Mouse (Mus musculus): ENCODE data around the gene Akna. TPM values are rescaled to one million over a fixed set of nuclear protein-coding genes. Genes with fewer than 3 reads are reported as not detected.
A peak's percentile ranks its signal among the peaks of the same experiment; 100 is the strongest.
"Not testable (repeated sequence)": the region's sequence is repeated elsewhere in the genome, so short reads cannot be mapped to it uniquely, and the experiment has no call there.

The Akna gene
- total and polyA plus RNA-seq, 2 experiments from 2014 or later = 3.2 to 8.1 TPM

DNA sequence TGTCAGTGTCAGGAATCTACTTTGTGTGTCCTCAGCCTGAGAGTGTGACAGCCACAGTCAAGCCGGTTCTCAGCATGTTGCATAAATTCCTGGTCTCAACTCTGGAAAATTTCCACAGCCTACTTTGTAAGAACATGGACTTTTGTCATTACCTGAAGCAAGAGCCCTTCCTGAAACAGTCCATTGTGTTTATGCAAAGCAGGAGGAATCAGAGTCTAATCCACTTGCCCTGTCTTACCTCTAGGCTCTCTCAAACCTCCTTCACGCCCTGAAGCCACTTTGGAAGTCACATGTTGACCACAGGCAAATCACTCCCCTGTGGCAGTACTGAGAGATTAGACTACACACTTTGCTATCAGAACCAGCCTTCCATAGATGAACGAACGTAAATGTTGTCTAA, 60.7 kb downstream of the Akna start:
- Histone ChIP-seq H3K9me3 (ENCODE audit: low read length) (no peaks in the 10 kb centered on the region), H3K9ac (replicated peaks; ENCODE audit: low read length) (no peak overlapping the region), H3K4me1 (ENCODE audit: insufficient read depth, low read length) (no peaks in the 10 kb centered on the region), H3K36me3 (ENCODE audit: insufficient read depth, low read length) (no peaks in the 10 kb centered on the region), H3K4me3 (ENCODE audit: low read length) (no peak overlapping the region), H3K27ac (no peak overlapping the region), H3K27me3 (ENCODE audit: insufficient read depth, low read length) (no peaks in the 10 kb centered on the region), H3K4me2 (ENCODE audit: low read depth, low read length) (no peak overlapping the region)
- ATAC-seq = no peak
- 72% methylated on average over 4 of the region's 4 CpGs for WGBS
- TF ChIP-seq CTCF (IDR thresholded peaks at IDR 0.05; ENCODE audit: low read depth) = no peak
- no peak for DNase-seq (ENCODE audit: low spot score)

DNA sequence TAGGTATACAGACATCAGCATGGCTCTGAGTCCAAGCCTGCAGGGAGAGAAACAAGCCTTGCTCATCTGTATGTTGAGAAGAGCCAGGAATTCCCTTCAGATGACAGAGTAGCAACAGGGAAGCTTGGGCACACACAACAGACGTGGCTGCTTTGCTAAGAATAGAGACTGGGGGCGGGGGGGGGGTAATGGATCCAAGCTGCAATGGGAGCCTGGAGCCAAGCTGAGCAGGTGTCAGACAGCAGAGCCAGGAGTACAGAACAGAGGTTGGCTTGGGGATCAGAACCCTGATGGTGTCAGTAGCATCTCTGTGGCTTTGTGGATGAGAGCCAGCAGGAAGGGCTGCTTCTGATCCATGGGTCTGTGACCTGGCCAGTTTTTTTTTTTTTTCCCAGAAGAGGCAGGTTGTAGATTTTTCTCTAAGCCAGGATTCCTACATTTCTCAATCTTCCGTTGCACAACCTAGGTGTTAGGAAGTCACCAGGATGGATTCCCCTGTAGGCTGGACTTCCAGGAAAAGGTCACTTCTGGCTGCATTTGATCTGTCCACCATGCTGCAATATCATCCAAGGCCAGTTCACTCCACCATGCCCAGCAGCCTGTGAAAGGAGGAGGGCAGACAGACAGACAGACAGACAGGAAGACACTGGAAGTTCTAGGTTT, 64.6 kb downstream of the Akna start:
- H3K27ac ChIP-seq = no peak overlapping the region
- TF ChIP-seq CTCF (IDR thresholded peaks at IDR 0.05; ENCODE audit: low read depth) = no peak
- H3K4me1 ChIP-seq (ENCODE audit: insufficient read depth, low read length) = no peaks in the 10 kb centered on the region
- DNase-seq (ENCODE audit: low spot score) = peak; percentile 53
- H3K27me3 ChIP-seq (ENCODE audit: insufficient read depth, low read length) = no peaks in the 10 kb centered on the region
- H3K9ac ChIP-seq (replicated peaks; ENCODE audit: low read length) = no peak overlapping the region
- peak; percentile 71 for ATAC-seq
- H3K9me3 ChIP-seq (ENCODE audit: low read length) = no peaks in the 10 kb centered on the region
- no peak overlapping the region for H3K4me3 ChIP-seq (ENCODE audit: low read length)
- no peak overlapping the region for H3K4me2 ChIP-seq (ENCODE audit: low read depth, low read length)
- 44% methylated on average over 3 of the region's 3 CpGs for WGBS
- H3K36me3 ChIP-seq (ENCODE audit: insufficient read depth, low read length) = no peaks in the 10 kb centered on the region

DNA sequence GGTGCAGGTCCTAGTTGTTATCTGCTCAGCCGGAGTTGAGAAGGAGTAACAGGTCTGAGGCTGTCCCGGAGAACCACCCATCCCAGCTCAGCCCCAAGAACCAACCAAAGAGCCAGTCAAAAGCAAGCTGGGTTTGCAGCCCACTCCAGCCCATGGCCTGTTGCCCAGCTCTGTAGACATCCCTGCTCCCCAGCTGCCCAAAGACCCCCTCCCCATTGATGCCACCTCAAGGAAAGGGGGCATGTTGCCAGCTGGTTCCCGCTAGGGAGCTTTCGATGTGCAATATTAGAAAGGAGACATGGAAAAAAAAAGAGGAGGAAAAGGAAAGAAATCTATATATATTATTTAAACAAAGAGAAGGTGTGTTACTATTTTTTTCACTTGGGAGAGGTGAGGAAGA, 69.8 kb downstream of the Akna start:
- ATAC-seq (no peak), DNase-seq (ENCODE audit: low spot score) (no peak)
- Histone ChIP-seq H3K4me2 (ENCODE audit: low read depth, low read length) (no peak overlapping the region), H3K27ac (no peak overlapping the region), H3K4me1 (ENCODE audit: insufficient read depth, low read length) (no peaks in the 10 kb centered on the region), H3K9me3 (ENCODE audit: low read length) (no peaks in the 10 kb centered on the region), H3K27me3 (ENCODE audit: insufficient read depth, low read length) (no peaks in the 10 kb centered on the region), H3K9ac (replicated peaks; ENCODE audit: low read length) (no peak overlapping the region), H3K4me3 (ENCODE audit: low read length) (no peak overlapping the region), H3K36me3 (ENCODE audit: insufficient read depth, low read length) (no peaks in the 10 kb centered on the region)
- no peak for TF ChIP-seq CTCF (IDR thresholded peaks at IDR 0.05; ENCODE audit: low read depth)
- 60% methylated on average over 4 of the region's 4 CpGs for WGBS

DNA sequence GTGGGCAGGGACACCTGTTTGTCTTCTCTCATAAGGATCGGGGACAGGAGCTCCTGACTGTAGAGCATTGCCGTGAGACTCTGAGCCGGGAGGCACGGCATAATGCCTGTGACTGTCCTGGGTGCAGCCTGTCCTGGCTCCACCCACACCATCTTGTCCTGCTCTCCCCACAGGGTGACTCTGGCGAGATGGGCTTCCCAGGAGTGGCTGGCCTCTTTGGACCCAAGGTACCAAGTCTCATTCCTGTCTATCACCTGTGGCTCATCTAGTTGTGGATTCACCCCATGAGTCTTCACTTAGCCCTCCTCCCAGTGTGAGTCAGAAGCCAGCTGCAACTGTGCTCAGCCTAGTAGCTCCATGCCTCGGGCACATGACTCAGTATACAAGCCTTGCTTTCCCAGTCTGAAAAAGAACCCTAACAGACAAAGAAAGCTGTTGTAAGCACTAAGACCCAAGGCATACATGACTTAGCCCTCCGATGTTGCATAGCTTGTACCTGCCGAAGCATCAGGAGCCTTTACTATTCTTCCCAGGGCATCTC, 79.8 kb downstream of the Akna start:
- Histone ChIP-seq H3K4me3 (ENCODE audit: low read length) (no peak overlapping the region), H3K36me3 (ENCODE audit: insufficient read depth, low read length) (no peaks in the 10 kb centered on the region), H3K9me3 (ENCODE audit: low read length) (0 out of 2 replicates have a peak, but pooled peaks cover 2% of the 10 kb centered on the region), H3K9ac (replicated peaks; ENCODE audit: low read length) (no peak overlapping the region), H3K27ac (no peak overlapping the region), H3K4me1 (ENCODE audit: insufficient read depth, low read length) (no peaks in the 10 kb centered on the region), H3K27me3 (ENCODE audit: insufficient read depth, low read length) (no peaks in the 10 kb centered on the region), H3K4me2 (ENCODE audit: low read depth, low read length) (no peak overlapping the region)
- ATAC-seq (no peak), DNase-seq (ENCODE audit: low spot score) (no peak)
- 84% methylated on average over 8 of the region's 8 CpGs for WGBS
- no peak for TF ChIP-seq CTCF (IDR thresholded peaks at IDR 0.05; ENCODE audit: low read depth)

DNA sequence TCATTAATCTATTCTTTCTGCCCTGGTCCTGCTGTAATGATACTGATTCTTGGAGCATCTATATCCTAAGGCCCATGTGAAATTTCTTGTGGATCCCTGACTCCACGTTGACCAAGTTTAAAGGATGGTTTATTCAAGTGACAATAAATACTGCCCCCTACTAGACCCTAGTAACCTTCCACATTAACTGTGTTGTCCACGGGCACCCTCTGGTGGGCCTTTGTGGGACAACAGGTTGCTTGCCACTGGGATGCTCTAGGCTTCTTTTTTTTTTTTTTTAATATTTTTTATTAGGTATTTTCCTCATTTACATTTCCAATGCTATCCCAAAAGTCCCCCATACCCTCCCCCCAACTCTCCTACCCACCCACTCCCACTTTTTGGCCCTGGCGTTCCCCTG, 83.6 kb downstream of the Akna start:
- ATAC-seq = 0 out of 2 replicates have a peak, but pooled peaks have one; percentile 5
- peak; percentile 82 for TF ChIP-seq CTCF (IDR thresholded peaks at IDR 0.05; ENCODE audit: low read depth)
- WGBS = 33% methylated on average over 3 of the region's 3 CpGs

More for the DNA sequence above, 83.6 kb downstream of the Akna start:
- H3K9ac ChIP-seq (replicated peaks; ENCODE audit: low read length); H3K9me3 ChIP-seq (ENCODE audit: low read length); H3K27me3 ChIP-seq (ENCODE audit: insufficient read depth, low read length); H3K27ac ChIP-seq; H3K4me3 ChIP-seq (ENCODE audit: low read length); H3K4me1 ChIP-seq (ENCODE audit: insufficient read depth, low read length); H3K4me2 ChIP-seq (ENCODE audit: low read depth, low read length); H3K36me3 ChIP-seq (ENCODE audit: insufficient read depth, low read length): not testable (repeated sequence)
- peak; percentile 81 for DNase-seq (ENCODE audit: low spot score)

Other genes with a start within 250 kb of the Akna start
- gene Ambp, start 248.6 kb downstream of the Akna start, total RNA-seq (2014; rRNA removed) = not detected in 2 replicates
- not detected in 2 replicates for gene Ambp, start 248.6 kb downstream of the Akna start, polyA plus RNA-seq (2015; fragmentation: Nextera tagmentation; extraction: Ambion mirVana)
- 0.18 and 0.47 TPM in 2 replicates for gene Kif12, start 231.2 kb downstream of the Akna start, total RNA-seq (2014; rRNA removed)
- gene Kif12, start 231.2 kb downstream of the Akna start, polyA plus RNA-seq (2015; fragmentation: Nextera tagmentation; extraction: Ambion mirVana) = 0.10 and 0.39 TPM in 2 replicates
- 5.8 and 9.5 TPM in 2 replicates for gene Col27a1, start 189.3 kb downstream of the Akna start, total RNA-seq (2014; rRNA removed)
- 1.4 and 1.9 TPM in 2 replicates for gene Col27a1, start 189.3 kb downstream of the Akna start, polyA plus RNA-seq (2015; fragmentation: Nextera tagmentation; extraction: Ambion mirVana)
- not detected in 2 replicates for gene Orm1, start 58.8 kb downstream of the Akna start, total RNA-seq (2014; rRNA removed)
- not detected in 2 replicates for gene Orm1, start 58.8 kb downstream of the Akna start, polyA plus RNA-seq (2015; fragmentation: Nextera tagmentation; extraction: Ambion mirVana)
- not detected in 2 replicates for gene Orm3, start 47.2 kb downstream of the Akna start, total RNA-seq (2014; rRNA removed)
- gene Orm3, start 47.2 kb downstream of the Akna start, polyA plus RNA-seq (2015; fragmentation: Nextera tagmentation; extraction: Ambion mirVana) = not detected in 2 replicates
- gene Orm2, start 40.9 kb downstream of the Akna start, total RNA-seq (2014; rRNA removed) = not detected in 2 replicates
- not detected in 2 replicates for gene Orm2, start 40.9 kb downstream of the Akna start, polyA plus RNA-seq (2015; fragmentation: Nextera tagmentation; extraction: Ambion mirVana)
- gene Whrn, start 92.6 kb upstream of the Akna start, total RNA-seq (2014; rRNA removed) = 26.4 and 34.6 TPM in 2 replicates
- gene Whrn, start 92.6 kb upstream of the Akna start, polyA plus RNA-seq (2015; fragmentation: Nextera tagmentation; extraction: Ambion mirVana) = 4.7 TPM in 2 replicates
- 125 and 136 TPM in 2 replicates for gene Atp6v1g1, start 141.4 kb upstream of the Akna start, total RNA-seq (2014; rRNA removed)
- 357 and 367 TPM in 2 replicates for gene Atp6v1g1, start 141.4 kb upstream of the Akna start, polyA plus RNA-seq (2015; fragmentation: Nextera tagmentation; extraction: Ambion mirVana)
- 3.2 and 7.9 TPM in 2 replicates for gene Tmem268, start 155.4 kb upstream of the Akna start, total RNA-seq (2014; rRNA removed)
- gene Tmem268, start 155.4 kb upstream of the Akna start, polyA plus RNA-seq (2015; fragmentation: Nextera tagmentation; extraction: Ambion mirVana) = 3.9 and 4.1 TPM in 2 replicates
- gene Gm11213, start 201.9 kb upstream of the Akna start, total RNA-seq (2014; rRNA removed) = not detected in 2 replicates
- gene Gm11213, start 201.9 kb upstream of the Akna start, polyA plus RNA-seq (2015; fragmentation: Nextera tagmentation; extraction: Ambion mirVana) = not detected in 2 replicates
- gene Tex48, start 219.1 kb upstream of the Akna start, total RNA-seq (2014; rRNA removed) = not detected in 2 replicates
- gene Tex48, start 219.1 kb upstream of the Akna start, polyA plus RNA-seq (2015; fragmentation: Nextera tagmentation; extraction: Ambion mirVana) = not detected in 2 replicates

All from hindbrain, postnatal 0 days (tissue).